Mouse (Mus musculus) CH12.LX (cell line): ENCODE data around the gene Rassf5. TPM values are rescaled to one million over a fixed set of nuclear protein-coding genes. Genes with fewer than 3 reads are reported as not detected.

ENCODE experiments used
- DNase-seq: peaks from one replicate; pipeline ENCODE4 v3.0.0-alpha.2; 2013; ENCODE audit errors: extremely low read depth
- H3K27ac ChIP-seq: 2 replicates; pipeline ENCODE4 v1.5.1; 2012; ENCODE audit warnings: low read depth, mild to moderate bottlenecking, control low read depth, moderate library complexity; ENCODE audit not compliant: insufficient read depth
- H3K27me3 ChIP-seq: replicated peaks from 2 replicates; pipeline ENCODE3; 2012; ENCODE audit warnings: inconsistent platforms
- H3K36me3 ChIP-seq, 2 experiments: replicated peaks in 1 of 2; 2 replicates each; pipeline versions ENCODE3 to v1.6.1; 2012; ENCODE audit warnings: inconsistent platforms in 1 of 2, low read length in 1 of 2, mild to moderate bottlenecking in 1 of 2, mixed read lengths in 1 of 2, moderate library complexity in 1 of 2; ENCODE audit not compliant: control insufficient read depth in 1 of 2, insufficient read depth in 1 of 2
- H3K4me1 ChIP-seq, 2 experiments: 2 replicates each; pipeline ENCODE4 v1.6.1; 2012; ENCODE audit warnings: inconsistent platforms in 1 of 2, moderate library complexity in 1 of 2; ENCODE audit not compliant: insufficient read depth in 2 of 2, control insufficient read depth in 1 of 2
- H3K4me2 ChIP-seq: 2 replicates; pipeline ENCODE4 v1.6.1; 2012; ENCODE audit warnings: low read depth, mild to moderate bottlenecking, control low read depth; ENCODE audit not compliant: poor library complexity, insufficient read depth, severe bottlenecking
- H3K4me3 ChIP-seq, 3 experiments: fragments of 150-350 bp in 1 of 3; sonication (generic) in 1 of 3; replicated peaks in 1 of 3; 2 replicates each; pipeline versions ENCODE3 to v1.5.1; 2011 to 2012; ENCODE audit warnings: low read depth in 2 of 3, low read length in 2 of 3, mild to moderate bottlenecking in 2 of 3, moderate library complexity in 2 of 3, control low read depth in 1 of 3, improper control_type of control experiment in 1 of 3, inconsistent platforms in 1 of 3, mixed read lengths in 1 of 3; ENCODE audit not compliant: poor library complexity in 1 of 3
- H3K79me2 ChIP-seq: replicated peaks from 2 replicates; pipeline ENCODE4 v1.6.1; 2012; ENCODE audit warnings: mild to moderate bottlenecking, moderate library complexity; ENCODE audit not compliant: control insufficient read depth, poor library complexity, insufficient read depth, severe bottlenecking; ENCODE audit errors: extremely low read depth
- H3K9ac ChIP-seq: 2 replicates; pipeline ENCODE4 v1.6.1; 2012; ENCODE audit warnings: low read depth, mild to moderate bottlenecking, control low read depth, moderate library complexity; ENCODE audit not compliant: insufficient read depth
- H3K9me3 ChIP-seq: replicated peaks from 2 replicates; pipeline ENCODE3; 2012; ENCODE audit warnings: low read length, inconsistent platforms, mixed read lengths
- CTCF ChIP-seq, 2 experiments: IDR thresholded peaks in 1 of 2; conservative IDR thresholded peaks in 1 of 2; 2 replicates each; pipeline ENCODE4 v1.5.1; 2011 to 2012; ENCODE audit warnings: low read depth in 2 of 2, low read length in 2 of 2, improper control_type of control experiment in 1 of 2, inconsistent platforms in 1 of 2, mild to moderate bottlenecking in 1 of 2, moderate library complexity in 1 of 2
- ELF1 ChIP-seq: IDR thresholded peaks from 2 replicates; pipeline ENCODE4 v1.6.1; 2014; ENCODE audit warnings: low read depth, mild to moderate bottlenecking, inconsistent platforms, low read length, improper control_type of control experiment
- EP300 ChIP-seq: IDR thresholded peaks from 2 replicates; pipeline ENCODE4 v1.6.1; 2011; ENCODE audit warnings: low read length, improper control_type of control experiment
- GABPA ChIP-seq: IDR thresholded peaks from 2 replicates; pipeline ENCODE4 v1.6.1; 2012; ENCODE audit warnings: low read depth, low read length, improper control_type of control experiment, inconsistent platforms; ENCODE audit not compliant: insufficient replicate concordance
- HCFC1 ChIP-seq: IDR thresholded peaks from 2 replicates; pipeline ENCODE4 v1.6.1; 2012; ENCODE audit warnings: low read depth, mild to moderate bottlenecking, inconsistent platforms, low read length, improper control_type of control experiment
- JUN ChIP-seq: IDR thresholded peaks from 2 replicates; pipeline ENCODE4 v1.6.1; 2011; ENCODE audit warnings: low read depth, mild to moderate bottlenecking, low read length, improper control_type of control experiment, moderate library complexity; ENCODE audit not compliant: insufficient read depth
- JUND ChIP-seq: conservative IDR thresholded peaks from 2 replicates; pipeline ENCODE4 v1.6.1; 2011; ENCODE audit warnings: low read depth, low read length, improper control_type of control experiment
- KAT2A ChIP-seq: IDR thresholded peaks from 2 replicates; pipeline ENCODE4 v1.6.1; 2012; ENCODE audit warnings: low read length, improper control_type of control experiment, inconsistent platforms; ENCODE audit not compliant: insufficient replicate concordance
- MEF2A ChIP-seq: IDR thresholded peaks from 2 replicates; pipeline ENCODE4 v1.6.1; 2014; ENCODE audit warnings: low read depth, mild to moderate bottlenecking, inconsistent platforms, low read length, improper control_type of control experiment, borderline replicate concordance
- NELFE ChIP-seq: IDR thresholded peaks from 2 replicates; pipeline ENCODE4 v1.6.1; 2011; ENCODE audit warnings: low read depth, low read length, improper control_type of control experiment
- NRF1 ChIP-seq: IDR thresholded peaks from 2 replicates; pipeline ENCODE4 v1.6.1; 2014; ENCODE audit warnings: low read depth, mild to moderate bottlenecking, inconsistent platforms, low read length, improper control_type of control experiment, moderate library complexity
- POLR2AphosphoS2 ChIP-seq: IDR thresholded peaks from 2 replicates; pipeline ENCODE4 v1.6.1; 2011; ENCODE audit warnings: low read depth, low read length, improper control_type of control experiment
- RCOR1 ChIP-seq: conservative IDR thresholded peaks from 2 replicates; pipeline ENCODE4 v1.6.1; 2012; ENCODE audit warnings: low read depth, mild to moderate bottlenecking, inconsistent platforms, low read length, improper control_type of control experiment
- SMC3 ChIP-seq: IDR thresholded peaks from 2 replicates; pipeline ENCODE4 v1.6.1; 2011; ENCODE audit warnings: low read depth, low read length, improper control_type of control experiment
- UBTF ChIP-seq: IDR thresholded peaks from 2 replicates; pipeline ENCODE4 v1.6.1; 2012; ENCODE audit warnings: low read depth, mild to moderate bottlenecking, inconsistent platforms, low read length, improper control_type of control experiment, moderate library complexity
- ZC3H11A ChIP-seq: IDR thresholded peaks from 2 replicates; pipeline ENCODE4 v1.6.1; 2012; ENCODE audit warnings: low read depth, mild to moderate bottlenecking, inconsistent platforms, low read length, improper control_type of control experiment
- ZMIZ1 ChIP-seq: IDR thresholded peaks from 2 replicates; pipeline ENCODE4 v1.6.1; 2012; ENCODE audit warnings: low read depth, mild to moderate bottlenecking, inconsistent platforms, low read length, improper control_type of control experiment
- dilution Hi-C: fragments of 300-500 bp; cut with MboI; formaldehyde crosslinking; loops from 2 replicates; pipeline ENCODE4 v1.14.3; 2020; ENCODE audit warnings: low sequenced_read_pairs; ENCODE audit not compliant: extremely low pct_unique_long_range_greater_than_20kb, extremely low pct_ligation_motif_present
- in situ Hi-C: fragments of 300-500 bp; cut with MboI; formaldehyde crosslinking; loops from 3 replicates; pipeline ENCODE4 v1.14.3; 2019; ENCODE audit warnings: low sequenced_read_pairs, low pct_ligation_motif_present, low pct_unique_long_range_greater_than_20kb, mixed read lengths
- polyA plus RNA-seq: library from polyadenylated mRNA; unstranded; fragments of >175 nt; gene quantifications from 2 replicates; pipeline ENCODE4 v1.2.1, GENCODE M21; 2012; ENCODE audit warnings: low read depth; ENCODE audit not compliant: insufficient read length
- total RNA-seq, 2 experiments: library from RNA; depleted of rRNA; stranded (reverse); fragments of 300-350 nt in 1 of 2; fragments of >200 nt in 1 of 2; gene quantifications; 2 replicates each; pipeline ENCODE4 v1.2.3; 2012 to 2014

Gene Rassf5
- total and polyA plus RNA-seq, 3 experiments = 11.5 to 32.1 (median 16.3) TPM

DNA sequence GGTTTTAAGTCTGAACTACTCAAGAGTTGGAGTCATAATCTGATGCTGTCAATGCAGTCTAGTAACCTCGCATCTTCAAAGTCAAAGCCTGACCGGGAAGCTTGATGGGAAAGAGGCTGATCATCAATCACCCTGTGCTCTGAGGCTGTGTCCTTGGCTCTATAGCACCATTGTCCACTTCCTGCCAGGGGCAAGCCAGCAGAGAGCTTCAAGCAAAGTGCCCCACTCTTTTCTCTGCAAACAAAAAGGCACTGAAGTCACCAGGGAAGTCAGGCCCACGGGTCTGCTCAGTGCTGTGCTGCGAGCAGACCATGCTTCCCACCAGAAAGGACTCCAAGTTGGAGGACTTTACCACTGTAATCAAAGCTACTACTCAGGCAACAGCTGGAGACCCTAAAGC, 67.8 kb downstream of the Rassf5 start:
- peaks cover 81 to 93% of the 10 kb centered on the region in 2 experiments for H3K36me3 ChIP-seq
- no peak overlapping the region for H3K27ac ChIP-seq
- dilution Hi-C loops = no loop called here
- no peaks in the 10 kb centered on the region; the same call in 1 of the 2 replicates for H3K79me2 ChIP-seq
- TF ChIP-seq MEF2A (no peak), UBTF (no peak), ZC3H11A (no peak), NRF1 (no peak)
- H3K4me2 ChIP-seq = no peak overlapping the region
- DNase-seq = no peak
- no peak overlapping the region for H3K9ac ChIP-seq
- in situ Hi-C loops = no loop called here
- no peaks in the 10 kb centered on the region for H3K9me3 ChIP-seq
- no peaks in the 10 kb centered on the region for H3K27me3 ChIP-seq
- no peak overlapping the region for H3K4me3 ChIP-seq
- H3K4me1 ChIP-seq = peaks cover 0 to 5% of the 10 kb centered on the region in 2 experiments; a peak in 2 of 4 replicates

GRCm38 (mm10) chr1:131175819-131176218, 69.2 kb downstream of the Rassf5 start:
- Histone ChIP-seq H3K9ac (no peak overlapping the region), H3K36me3 (peaks cover 84 to 93% of the 10 kb centered on the region in 2 experiments), H3K27me3 (no peaks in the 10 kb centered on the region), H3K4me2 (no peak overlapping the region), H3K79me2 (no peaks in the 10 kb centered on the region; the same call in 1 of the 2 replicates), H3K4me3 (no peak overlapping the region), H3K4me1 (no peaks in the 10 kb centered on the region), H3K27ac (no peak overlapping the region), H3K9me3 (no peaks in the 10 kb centered on the region)
- no peak for TF ChIP-seq JUND
- no peak for TF ChIP-seq GABPA
- TF ChIP-seq EP300 = no peak
- TF ChIP-seq NELFE = no peak
- TF ChIP-seq ZC3H11A = no peak
- no peak for TF ChIP-seq CTCF (conservative IDR thresholded peaks at IDR 0.05 in 1 of 2, IDR thresholded peaks at IDR 0.05 in 1 of 2; ENCODE audit: low read depth in 2 of 2, low read length in 2 of 2)
- no peak for TF ChIP-seq HCFC1
- no peak for TF ChIP-seq ZMIZ1
- no peak for TF ChIP-seq ELF1
- no peak for TF ChIP-seq NRF1
- no peak for TF ChIP-seq MEF2A
- TF ChIP-seq SMC3 = no peak
- in situ Hi-C loops = no loop called here
- dilution Hi-C loops = no loop called here
- no peak for DNase-seq

DNA sequence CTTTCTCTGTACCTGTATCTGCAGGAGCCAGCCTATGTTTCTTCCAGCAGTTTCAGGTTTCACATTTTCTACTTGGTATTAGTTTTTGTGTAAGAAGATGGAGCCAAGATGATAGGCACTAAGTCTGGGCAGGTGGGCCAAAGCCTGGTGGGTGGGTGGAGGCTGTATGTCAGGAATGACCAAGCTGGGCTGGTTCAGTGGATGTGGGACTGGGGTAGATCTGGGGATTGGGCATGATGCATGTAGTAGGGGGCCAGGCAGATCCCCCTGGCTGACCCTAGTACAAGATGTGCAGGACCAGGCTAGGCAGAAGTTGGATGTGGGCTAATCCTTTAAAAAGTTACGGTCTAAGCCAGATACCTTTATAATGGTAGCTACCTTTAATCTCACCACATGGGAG, 69.9 kb downstream of the Rassf5 start:
- in situ Hi-C loops (no loop called here), dilution Hi-C loops (no loop called here)
- Histone ChIP-seq H3K9me3 (no peaks in the 10 kb centered on the region), H3K36me3 (peaks cover 84 to 93% of the 10 kb centered on the region in 2 experiments)
- no peak for TF ChIP-seq POLR2AphosphoS2
- no peak for TF ChIP-seq JUN
- no peak for TF ChIP-seq RCOR1
- TF ChIP-seq ZMIZ1 = no peak
- TF ChIP-seq ZC3H11A = no peak
- TF ChIP-seq KAT2A = no peak
- TF ChIP-seq, all 38 proteins: peak for 0
- no peaks in the 10 kb centered on the region for H3K27me3 ChIP-seq
- H3K4me3 ChIP-seq = no peak overlapping the region
- H3K4me2 ChIP-seq = no peak overlapping the region
- no peak overlapping the region for H3K27ac ChIP-seq
- no peak overlapping the region for H3K9ac ChIP-seq
- H3K4me1 ChIP-seq = no peaks in the 10 kb centered on the region
- no peak for DNase-seq
- no peaks in the 10 kb centered on the region; the same call in 1 of the 2 replicates for H3K79me2 ChIP-seq
